Mouse (Mus musculus) C2C12 (cell line): Measurements from ENCODE around the gene Hist1h4f. TPM values are rescaled to one million over a fixed set of nuclear protein-coding genes. Genes with fewer than 3 reads are reported as not detected.
A peak's percentile ranks its signal among the peaks of the same experiment; 100 is the strongest.

ENCODE experiments used
- H3K27me3 ChIP-seq: one replicate; pipeline ENCODE4 v1.6.1; 2011; ENCODE audit not compliant: control insufficient read depth, insufficient read depth, insufficient read length
- H3K36me3 ChIP-seq: one replicate; pipeline ENCODE4 v1.6.1; 2011; ENCODE audit not compliant: control insufficient read depth, insufficient read depth
- H3K4me3 ChIP-seq: one replicate; pipeline ENCODE4 v1.5.1; 2011; ENCODE audit warnings: mild to moderate bottlenecking, control low read depth; ENCODE audit not compliant: poor library complexity, insufficient read depth, severe bottlenecking
- H3K79me2 ChIP-seq: one replicate; pipeline ENCODE4 v1.6.1; 2011; ENCODE audit not compliant: control insufficient read depth, insufficient read depth
- H3K79me3 ChIP-seq: one replicate; pipeline ENCODE4 v1.6.1; 2011; ENCODE audit warnings: low read depth, control low read depth
- H3ac ChIP-seq: one replicate; pipeline ENCODE3; 2011; ENCODE audit warnings: low read depth; ENCODE audit not compliant: control insufficient read depth, insufficient read length
- CEBPB ChIP-seq: IDR thresholded peaks from one replicate; pipeline ENCODE4 v1.6.1; 2011; ENCODE audit warnings: low read depth, mild to moderate bottlenecking, control low read depth, moderate library complexity
- CTCF ChIP-seq: IDR thresholded peaks from one replicate; pipeline ENCODE4 v1.5.1; 2011; ENCODE audit not compliant: control insufficient read depth, insufficient read depth, insufficient read length
- FOSL1 ChIP-seq: IDR thresholded peaks from one replicate; pipeline ENCODE4 v1.8.0; 2011; ENCODE audit warnings: mild to moderate bottlenecking, low read length; ENCODE audit not compliant: poor library complexity, insufficient read depth, severe bottlenecking
- MAX ChIP-seq: IDR thresholded peaks from one replicate; pipeline ENCODE4 v1.6.1; 2011; ENCODE audit warnings: mild to moderate bottlenecking, control low read depth
- MYOD1 ChIP-seq: IDR thresholded peaks from one replicate; pipeline ENCODE4 v1.6.1; 2011; ENCODE audit warnings: low read depth; ENCODE audit not compliant: control insufficient read depth, insufficient read length
- MYOG ChIP-seq: IDR thresholded peaks from one replicate; pipeline ENCODE4 v1.6.1; 2011; ENCODE audit not compliant: control insufficient read depth, insufficient read length; ENCODE audit errors: extremely low read depth
- USF1 ChIP-seq: IDR thresholded peaks from one replicate; pipeline ENCODE4 v1.6.1; 2011; ENCODE audit warnings: low read depth, mild to moderate bottlenecking, control low read depth, moderate library complexity
- polyA plus RNA-seq: library from polyadenylated mRNA; unstranded; fragments of >200 nt; fragmentation: generic; extraction: Trizol; gene quantifications from one replicate; pipeline ENCODE4 v1.2.1, GENCODE M21; 2012; ENCODE audit warnings: missing spikeins

Gene Hist1h4f
- polyA plus RNA-seq, 1 experiment, result 7.4 TPM

GRCm38 (mm10) chr13:23526312-23526711 lies 25.1 kb downstream of the Hist1h4f start:
- H3K79me2 ChIP-seq, result no peaks in the 10 kb centered on the region
- H3K4me3 ChIP-seq, result peak overlapping the region; percentile 8
- peak overlapping the region; percentile 36 for H3ac ChIP-seq
- H3K36me3 ChIP-seq, result no peaks in the 10 kb centered on the region
- H3K27me3 ChIP-seq, result no peaks in the 10 kb centered on the region
- H3K79me3 ChIP-seq, result no peaks in the 10 kb centered on the region
- TF ChIP-seq MAX (peak; percentile 15), USF1 (peak; percentile 86), CEBPB (peak; percentile 7), MYOG (no peak)

- TF ChIP-seq USF1 (no peak), FOSL1 (no peak), CEBPB (no peak), MYOG (no peak), MYOD1 (no peak), MAX (no peak), CTCF (no peak)
- H3K36me3 ChIP-seq, result no peaks in the 10 kb centered on the region
- no peaks in the 10 kb centered on the region for H3K27me3 ChIP-seq
- no peaks in the 10 kb centered on the region for H3K79me2 ChIP-seq
- H3K79me3 ChIP-seq, result no peaks in the 10 kb centered on the region
- no peak overlapping the region for H3ac ChIP-seq
- H3K4me3 ChIP-seq, result peak overlapping the region; percentile 8
These were observed 25.5 kb downstream of the Hist1h4f start for GRCm38 (mm10) chr13:23525901-23526300.

GRCm38 (mm10) chr13:23524654-23525053 lies 26.8 kb downstream of the Hist1h4f start:
- no peak for TF ChIP-seq USF1
- no peak for TF ChIP-seq CEBPB
- TF ChIP-seq CTCF, result peak; percentile 53
- no peak for TF ChIP-seq FOSL1
- Histone ChIP-seq H3K4me3 (no peak overlapping the region), H3K79me2 (no peaks in the 10 kb centered on the region), H3K79me3 (no peaks in the 10 kb centered on the region), H3ac (no peak overlapping the region), H3K27me3 (no peaks in the 10 kb centered on the region), H3K36me3 (no peaks in the 10 kb centered on the region)

GRCm38 (mm10) chr13:23523976-23524375 lies 27.5 kb downstream of the Hist1h4f start:
- Histone ChIP-seq H3K79me3 (no peaks in the 10 kb centered on the region), H3K4me3 (no peak overlapping the region), H3ac (peak overlapping the region; percentile 25), H3K79me2 (no peaks in the 10 kb centered on the region), H3K36me3 (no peaks in the 10 kb centered on the region), H3K27me3 (no peaks in the 10 kb centered on the region)
- TF ChIP-seq CTCF (no peak), USF1 (no peak), CEBPB (no peak), MYOD1 (no peak), FOSL1 (no peak), MAX (no peak), MYOG (no peak)

GRCm38 (mm10) chr13:23521703-23522102 lies 29.7 kb downstream of the Hist1h4f start:
- Histone ChIP-seq H3K79me3 (no peaks in the 10 kb centered on the region), H3K4me3 (no peak overlapping the region), H3K79me2 (no peaks in the 10 kb centered on the region), H3ac (no peak overlapping the region), H3K27me3 (no peaks in the 10 kb centered on the region), H3K36me3 (no peaks in the 10 kb centered on the region)
- TF ChIP-seq MYOG, result no peak
- no peak for TF ChIP-seq USF1
- no peak for TF ChIP-seq FOSL1
- no peak for TF ChIP-seq MYOD1
- TF ChIP-seq CTCF, result no peak
- no peak for TF ChIP-seq CEBPB
- TF ChIP-seq MAX, result no peak

- no peaks in the 10 kb centered on the region for H3K79me3 ChIP-seq
- H3ac ChIP-seq, result no peak overlapping the region
- TF ChIP-seq MYOG, result no peak
- TF ChIP-seq CEBPB, result peak; percentile 26
- TF ChIP-seq MYOD1, result no peak
- H3K79me2 ChIP-seq, result no peaks in the 10 kb centered on the region
- H3K27me3 ChIP-seq, result no peaks in the 10 kb centered on the region
- H3K4me3 ChIP-seq, result peak overlapping the region; percentile 33
- no peaks in the 10 kb centered on the region for H3K36me3 ChIP-seq
These were observed 32.0 kb downstream of the Hist1h4f start for GRCm38 (mm10) chr13:23519416-23519815.
